Mouse (Mus musculus) urinary bladder, postnatal 10 days (tissue): ENCODE measurements around the gene Fut2.

Experiments
- DNase-seq: peaks from one replicate; pipeline ENCODE4 v3.0.0; 2022; ENCODE audit warnings: low spot score

Gene Fut2

DNA sequence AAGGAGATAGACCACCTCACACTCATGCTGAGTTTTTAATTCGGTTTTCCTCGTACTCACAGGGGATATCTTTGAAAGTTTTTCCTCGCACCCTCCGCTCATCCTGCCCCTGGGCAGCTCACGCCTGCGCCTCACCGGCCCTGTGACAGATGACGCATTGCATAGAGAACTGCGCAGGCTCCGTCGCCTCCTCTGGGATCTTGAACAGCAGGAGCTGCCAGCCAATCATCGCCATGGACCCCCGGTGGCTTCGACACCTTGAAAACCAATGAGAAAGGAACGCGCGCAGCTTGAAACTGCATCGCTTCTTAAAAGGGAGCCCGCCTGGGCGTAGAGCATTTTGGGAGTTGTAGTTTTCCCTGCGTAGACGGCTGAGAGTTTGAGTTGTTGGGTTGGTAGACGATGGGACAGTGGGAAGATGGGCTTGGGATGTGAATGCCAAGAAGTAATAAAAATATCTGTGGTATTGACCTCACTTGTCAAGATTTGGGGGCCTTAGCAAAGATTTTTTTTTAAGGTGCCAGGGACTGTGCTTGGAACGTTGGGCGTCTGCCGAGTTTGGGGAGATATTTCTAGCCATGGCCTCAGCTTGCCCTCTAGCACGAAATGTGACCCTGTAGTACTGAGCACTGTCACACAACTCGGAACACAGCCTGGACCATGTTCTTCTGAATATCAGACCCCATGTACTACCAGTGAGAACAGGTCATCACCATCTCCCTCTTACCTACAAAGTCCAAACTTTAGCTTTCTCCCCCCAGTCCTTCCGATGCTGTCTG lies 27.4 kb downstream of the Fut2 start:
- DNase-seq: peak; percentile 78

DNA sequence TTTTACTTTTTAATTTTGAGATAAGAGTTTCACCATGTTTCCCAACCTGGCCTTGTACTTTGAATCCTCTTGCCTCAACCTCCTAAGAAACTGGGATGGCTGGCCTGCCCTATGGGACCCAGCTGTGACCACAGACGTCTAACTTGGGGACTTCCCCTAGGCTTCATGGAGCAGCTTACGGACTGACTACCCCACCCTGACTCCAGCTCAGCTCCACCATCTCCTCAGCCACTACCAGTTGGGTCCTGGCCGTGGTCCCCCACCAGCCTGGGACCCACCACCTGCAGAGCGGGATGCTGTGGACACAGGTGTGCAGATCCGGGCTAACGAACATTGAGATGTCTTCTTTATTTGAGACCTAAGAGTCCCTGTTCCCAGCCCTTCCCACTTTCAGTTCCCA lies 28.5 kb downstream of the Fut2 start:
- DNase-seq: no peak

DNA sequence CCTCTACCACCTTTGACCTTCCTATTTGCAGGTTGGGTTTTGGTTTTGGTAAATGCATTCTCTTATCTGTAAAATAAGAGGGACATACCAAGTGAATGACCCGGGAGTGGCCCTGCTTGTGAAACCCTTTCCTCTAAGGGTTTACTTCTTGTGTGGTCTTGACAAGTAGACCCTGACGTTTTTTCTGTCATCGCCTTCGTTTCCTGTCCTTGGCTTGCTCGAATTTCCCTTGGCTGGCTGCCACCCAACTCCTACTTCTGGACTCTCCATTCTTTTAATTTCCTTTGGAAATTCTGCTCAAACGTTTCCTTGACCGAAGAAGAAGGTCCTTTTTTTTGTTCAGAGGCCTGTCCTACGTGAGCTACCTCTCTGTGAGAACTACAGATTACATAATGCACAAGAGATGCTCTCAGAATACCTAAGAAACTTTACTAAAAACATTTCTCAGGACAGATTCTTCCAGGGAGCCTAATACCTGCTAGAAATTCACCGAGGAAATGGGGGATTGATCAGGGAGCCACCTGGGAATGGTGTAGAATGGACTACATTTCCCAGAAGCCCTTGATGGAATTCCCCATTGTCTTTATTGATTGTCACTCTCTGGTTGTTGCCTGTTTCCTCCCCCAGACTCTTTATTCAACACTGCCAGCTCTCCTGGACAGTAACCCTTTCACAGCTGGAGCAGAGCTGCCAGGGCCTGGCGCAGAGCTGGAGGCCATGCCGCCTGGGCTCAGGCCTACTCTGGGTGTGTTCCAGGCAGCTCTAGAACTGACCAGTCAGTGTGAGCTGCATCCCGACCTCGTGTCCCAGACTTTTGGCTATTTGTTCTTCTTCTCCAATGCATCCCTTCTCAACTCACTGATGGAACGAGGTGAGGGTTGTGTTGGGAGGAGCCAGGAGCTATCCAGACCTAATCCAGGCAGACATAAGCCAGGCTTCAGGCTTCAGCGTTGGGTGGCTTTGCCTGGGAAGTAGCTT lies 30.2 kb downstream of the Fut2 start:
- DNase-seq: no peak

DNA sequence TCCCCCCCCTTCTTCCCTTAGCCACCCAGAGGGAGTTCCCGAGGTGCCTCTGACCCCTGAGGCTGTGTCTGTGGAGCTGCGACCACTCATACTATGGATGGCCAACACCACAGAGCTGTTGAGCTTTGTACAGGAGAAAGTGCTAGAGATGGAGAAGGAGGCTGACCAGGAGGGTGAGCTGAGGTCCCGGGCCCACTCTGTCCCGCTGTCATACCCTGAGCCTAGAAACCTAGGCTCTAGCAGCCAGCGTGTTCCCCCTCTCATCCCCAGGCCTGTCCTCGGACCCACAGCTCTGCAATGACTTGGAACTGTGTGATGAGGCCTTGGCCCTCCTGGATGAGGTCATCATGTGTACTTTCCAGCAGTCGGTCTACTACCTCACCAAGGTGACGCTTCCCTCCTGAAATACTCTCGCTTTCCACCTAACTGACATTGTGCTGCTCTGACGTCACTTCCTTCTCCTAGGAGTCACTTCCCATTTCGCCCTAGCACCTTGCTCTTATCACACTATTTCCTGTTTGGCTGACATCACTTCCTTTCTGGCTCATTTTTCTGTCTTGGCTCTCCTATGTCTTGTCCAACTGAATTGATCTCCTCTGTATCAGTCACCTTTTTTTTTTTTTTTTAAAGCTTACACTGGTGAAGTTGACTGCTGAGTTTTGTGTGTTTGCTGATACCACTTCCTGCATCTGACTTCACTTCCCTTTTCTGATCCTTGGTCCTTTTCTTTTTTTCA lies 31.1 kb downstream of the Fut2 start:
- no peak for DNase-seq

DNA sequence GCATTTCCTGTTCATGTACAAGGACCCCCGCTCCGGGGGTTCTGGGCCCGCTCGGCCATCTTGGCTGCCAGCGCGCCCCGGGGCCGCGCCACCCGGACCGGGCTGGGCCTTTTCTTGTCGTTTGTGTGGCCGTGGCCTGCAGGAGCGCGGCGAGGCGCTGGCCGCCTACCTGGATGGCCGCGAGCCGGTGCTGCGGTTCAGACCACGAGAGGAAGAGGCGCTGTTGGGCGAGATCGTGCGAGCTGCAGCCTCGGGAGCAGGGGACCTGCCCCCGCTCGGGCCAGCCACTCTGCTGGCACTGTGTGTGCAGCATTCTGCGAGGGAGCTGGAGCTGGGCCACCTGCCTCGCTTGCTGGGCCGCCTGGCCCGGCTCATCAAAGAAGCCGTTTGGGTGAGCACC lies 33.7 kb downstream of the Fut2 start:
- no peak for DNase-seq

DNA sequence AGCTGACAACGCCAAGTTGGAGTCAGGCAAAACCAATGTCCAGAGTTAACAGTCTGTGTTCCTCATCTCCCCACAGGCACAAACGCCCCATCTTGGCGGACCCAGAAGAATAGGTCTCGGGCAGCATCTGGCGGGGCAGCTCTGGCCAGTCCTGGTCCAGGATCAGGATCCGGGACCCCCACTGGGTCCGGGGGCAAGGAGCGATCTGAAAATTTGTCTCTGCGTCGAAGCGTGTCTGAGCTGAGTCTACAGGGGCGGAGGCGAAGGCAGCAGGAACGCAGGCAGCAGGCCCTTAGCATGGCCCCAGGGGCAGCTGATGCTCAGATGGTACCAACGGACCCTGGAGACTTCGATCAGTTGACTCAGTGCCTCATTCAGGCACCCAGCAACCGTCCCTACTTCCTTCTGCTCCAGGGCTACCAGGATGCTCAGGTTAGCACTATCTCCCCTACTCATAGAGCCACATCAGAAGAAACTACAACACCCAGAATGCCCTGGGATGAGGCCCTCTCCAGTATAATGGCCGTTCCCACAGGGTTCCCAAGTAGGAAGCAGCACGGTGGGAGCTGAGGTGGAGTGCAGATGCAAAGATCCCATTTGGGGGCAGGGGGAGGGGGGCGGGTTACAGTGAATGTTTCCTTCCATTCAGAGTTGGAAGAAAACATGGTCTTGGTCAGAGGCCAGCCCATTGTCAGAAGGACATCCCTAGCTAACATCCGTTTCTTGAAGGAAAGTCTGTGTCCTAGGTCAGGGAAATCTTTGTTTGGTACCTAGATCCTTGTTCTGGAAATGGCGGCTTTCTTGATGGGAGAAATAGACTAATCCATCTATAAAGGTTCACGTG lies 35.9 kb downstream of the Fut2 start:
- no peak for DNase-seq

DNA sequence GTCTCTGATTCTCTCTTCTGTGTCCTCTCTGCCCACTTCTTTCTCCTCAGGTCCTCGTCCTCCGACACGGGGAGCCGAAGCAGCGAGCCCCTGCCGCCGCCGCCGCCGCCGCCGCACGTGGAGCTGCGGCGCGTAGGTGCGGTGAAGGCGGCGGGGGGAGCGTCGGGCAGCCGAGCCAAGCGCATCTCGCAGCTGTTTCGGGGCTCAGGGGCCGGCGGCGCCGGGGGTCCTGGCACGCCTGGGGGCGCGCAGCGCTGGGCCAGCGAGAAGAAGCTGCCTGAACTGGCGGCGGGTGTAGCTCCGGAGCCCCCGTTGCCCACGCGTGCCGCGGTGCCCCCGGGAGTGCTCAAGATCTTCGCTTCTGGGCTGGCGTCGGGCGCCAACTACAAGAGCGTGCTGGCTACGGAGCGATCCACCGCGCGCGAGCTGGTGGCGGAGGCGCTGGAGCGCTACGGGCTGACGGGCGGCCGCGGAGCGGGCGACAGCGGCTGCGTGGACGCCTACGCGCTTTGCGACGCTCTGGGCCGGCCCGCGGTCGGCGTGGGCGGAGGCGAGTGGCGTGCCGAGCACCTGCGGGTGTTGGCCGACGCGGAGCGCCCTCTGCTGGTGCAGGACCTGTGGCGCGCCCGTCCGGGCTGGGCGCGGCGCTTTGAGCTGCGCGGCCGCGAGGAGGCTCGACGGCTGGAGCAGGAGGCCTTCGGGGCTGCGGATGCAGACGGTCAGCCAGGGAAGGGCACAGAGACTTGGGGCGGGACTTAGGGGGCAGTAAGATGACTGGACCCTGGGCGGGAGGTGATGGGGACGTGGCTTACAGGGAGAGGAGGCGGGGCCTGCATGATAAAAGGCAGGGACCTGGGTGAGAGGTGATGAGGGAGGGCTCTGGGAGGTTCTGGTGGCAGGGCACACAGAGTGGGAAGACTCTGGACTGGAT lies 37.6 kb downstream of the Fut2 start:
- peak; percentile 71 for DNase-seq

DNA sequence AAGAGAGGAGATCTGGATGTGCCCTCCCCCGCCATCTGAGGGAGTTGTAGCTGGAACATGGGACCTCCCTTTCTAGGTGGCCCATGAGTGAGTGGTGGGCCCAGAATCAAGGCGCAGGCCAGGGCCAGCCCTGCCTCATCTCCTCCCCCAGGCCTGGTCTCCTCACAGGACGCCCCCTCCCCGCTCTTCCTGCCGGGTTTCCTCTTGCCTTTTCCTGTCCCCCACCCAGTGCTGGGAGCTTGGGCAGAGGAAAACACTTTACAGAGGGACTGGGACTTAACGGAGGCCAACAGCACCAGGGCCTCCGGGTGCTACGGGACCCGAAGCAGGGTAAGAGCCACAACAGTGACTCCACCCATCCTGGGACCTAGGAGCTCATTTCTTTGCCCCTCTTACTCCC lies 38.9 kb downstream of the Fut2 start, which contains the start of gene Rasip1:
TSS of gene Rasip1 (plus strand) at position 228 of the 400 bp plus-strand sequence.
- DNase-seq: no peak

DNA sequence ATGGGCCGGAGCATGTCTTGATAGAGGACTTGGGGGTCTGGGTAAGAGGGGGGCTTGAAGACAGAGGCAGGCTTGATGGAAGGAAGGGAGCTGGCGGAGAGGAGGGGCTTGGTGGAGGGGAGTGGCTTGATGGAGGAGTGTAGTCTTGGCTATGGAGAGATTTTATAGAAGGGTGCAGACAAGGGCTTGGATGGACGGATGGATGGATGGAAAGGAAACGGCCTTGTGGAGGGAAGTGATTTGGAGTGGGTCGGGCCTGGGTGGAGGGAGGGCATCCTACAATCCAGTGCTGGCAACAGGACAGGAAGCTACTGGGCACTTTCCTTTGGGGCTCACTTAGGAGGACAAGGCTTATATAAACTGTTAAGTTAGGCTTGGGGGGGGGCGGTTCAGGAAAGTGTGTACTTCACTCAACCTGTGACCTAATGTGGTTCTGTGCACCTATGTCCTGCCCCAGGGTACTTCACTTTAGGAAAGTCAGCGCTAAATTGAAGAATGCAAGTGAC lies 39.6 kb downstream of the Fut2 start:
- no peak for DNase-seq

DNA sequence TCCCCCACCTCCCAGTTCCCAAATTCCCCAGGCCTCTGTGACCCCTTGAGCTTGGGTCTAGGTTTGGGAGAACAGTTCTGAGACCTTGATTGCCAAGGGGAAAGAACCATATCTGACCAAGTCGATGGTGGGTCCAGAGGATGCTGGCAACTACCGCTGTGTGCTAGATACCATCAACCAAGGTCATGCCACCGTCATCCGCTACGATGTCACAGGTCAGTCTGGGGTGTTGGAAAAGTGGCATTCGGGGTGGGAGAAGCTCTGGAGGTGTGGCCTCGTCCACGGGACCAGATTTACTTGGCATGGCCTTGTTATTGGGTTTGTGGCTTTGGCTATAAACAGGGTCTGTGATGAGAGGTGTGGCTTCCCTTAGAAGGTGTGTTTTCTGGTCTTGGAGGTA lies 40.7 kb downstream of the Fut2 start:
- no peak for DNase-seq

DNA sequence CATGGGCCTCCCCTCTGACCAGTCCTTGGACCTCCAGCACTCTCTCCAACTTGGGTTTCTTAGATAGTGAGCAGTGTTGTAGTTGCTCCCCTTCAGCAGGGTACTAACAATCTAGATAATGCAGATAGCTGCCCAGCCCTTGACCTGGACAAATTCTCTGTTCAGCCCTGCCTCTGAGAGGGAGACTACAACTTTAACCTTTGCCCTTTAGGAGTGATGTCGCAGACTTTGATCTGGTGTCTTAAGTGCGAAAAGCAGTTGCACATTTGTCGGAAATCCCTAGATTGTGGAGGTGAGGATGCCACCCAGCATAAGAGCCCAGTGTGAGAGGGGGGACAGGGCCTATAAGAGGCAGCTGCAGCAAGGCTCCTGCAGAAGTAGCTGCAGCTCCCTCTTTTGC lies 41.5 kb downstream of the Fut2 start:
- DNase-seq: no peak

DNA sequence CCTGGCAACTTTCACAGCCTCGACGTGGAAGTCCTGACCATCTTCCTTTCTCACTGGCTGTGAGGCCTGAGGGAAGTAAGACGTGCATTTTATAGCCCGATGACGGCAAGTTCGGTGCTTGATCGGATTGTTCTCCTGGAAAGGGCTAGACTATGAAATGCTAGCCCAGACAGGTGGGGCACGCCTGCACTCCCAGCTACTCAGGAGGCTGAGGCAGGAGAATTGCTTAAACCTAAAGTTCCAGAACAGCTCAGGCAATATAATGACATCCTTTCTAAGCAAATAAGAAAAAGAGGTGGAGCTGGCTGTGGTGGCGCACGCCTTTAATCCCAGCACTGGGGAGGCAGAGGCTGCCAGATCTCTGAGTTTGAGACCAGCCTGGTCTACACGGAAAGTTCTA lies 42.7 kb downstream of the Fut2 start:
- no peak for DNase-seq

DNA sequence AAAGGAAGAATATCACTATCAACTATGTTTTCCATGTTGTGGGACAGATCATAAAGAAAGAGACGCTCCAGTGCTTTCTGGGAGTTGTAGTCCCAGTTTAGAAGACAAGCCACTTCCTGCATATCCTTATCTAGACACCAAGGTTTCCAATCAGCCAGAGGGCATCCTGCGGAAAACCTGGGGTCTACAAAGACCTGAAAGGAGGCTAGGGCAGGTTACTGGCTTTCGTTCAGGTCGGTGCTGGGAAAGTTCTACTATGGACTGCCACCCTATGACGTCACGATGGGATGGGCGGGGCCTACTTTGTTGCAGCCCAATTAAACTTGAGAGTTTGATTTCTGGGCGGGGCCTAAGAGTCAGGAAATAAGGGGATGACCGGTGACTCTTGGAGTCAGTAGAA lies 44.8 kb downstream of the Fut2 start, which contains the start of gene Izumo1:
TSS of gene Izumo1 (plus strand) at position 369 of the 400 bp plus-strand sequence.
- no peak for DNase-seq

DNA sequence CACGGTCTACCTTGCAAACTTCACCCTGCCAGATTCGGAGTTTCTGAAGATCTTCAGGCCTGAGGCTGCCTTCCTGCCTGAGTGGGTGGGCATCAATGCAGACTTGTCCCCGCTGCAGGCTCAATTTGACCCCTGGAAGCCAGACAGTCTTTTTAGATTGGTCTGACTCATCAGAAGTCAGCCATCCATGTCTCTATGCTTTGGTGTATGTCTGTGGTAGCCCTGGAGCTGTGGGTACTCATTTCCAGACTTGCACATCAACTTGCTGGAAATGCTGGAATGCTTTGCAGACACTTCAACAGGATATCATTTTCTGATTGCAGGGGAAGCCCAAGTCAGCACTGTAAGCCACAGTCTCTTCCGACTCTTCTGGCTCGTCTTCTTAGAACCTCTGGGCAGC lies 46.6 kb downstream of the Fut2 start:
- no peak for DNase-seq

DNA sequence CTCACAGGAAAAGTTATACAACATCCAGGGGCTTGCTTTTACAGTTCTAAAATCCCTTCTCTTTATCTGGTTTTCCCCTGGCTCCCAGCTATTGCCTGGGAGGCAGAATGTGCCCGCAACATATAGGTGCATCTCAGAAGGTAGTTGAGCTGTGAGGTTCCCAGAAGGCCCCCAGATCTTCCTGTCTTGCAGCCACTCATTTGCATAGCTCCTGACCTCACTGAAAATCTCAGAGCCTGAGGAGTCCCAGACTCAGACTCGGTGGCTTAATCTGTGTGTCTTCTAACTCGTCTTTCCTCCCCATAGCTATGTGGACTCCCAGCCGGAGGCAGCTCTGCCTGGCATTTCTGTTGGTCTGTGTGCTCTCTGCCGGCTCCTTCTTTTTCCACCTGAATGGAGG lies 47.9 kb downstream of the Fut2 start:
- DNase-seq: no peak

DNA sequence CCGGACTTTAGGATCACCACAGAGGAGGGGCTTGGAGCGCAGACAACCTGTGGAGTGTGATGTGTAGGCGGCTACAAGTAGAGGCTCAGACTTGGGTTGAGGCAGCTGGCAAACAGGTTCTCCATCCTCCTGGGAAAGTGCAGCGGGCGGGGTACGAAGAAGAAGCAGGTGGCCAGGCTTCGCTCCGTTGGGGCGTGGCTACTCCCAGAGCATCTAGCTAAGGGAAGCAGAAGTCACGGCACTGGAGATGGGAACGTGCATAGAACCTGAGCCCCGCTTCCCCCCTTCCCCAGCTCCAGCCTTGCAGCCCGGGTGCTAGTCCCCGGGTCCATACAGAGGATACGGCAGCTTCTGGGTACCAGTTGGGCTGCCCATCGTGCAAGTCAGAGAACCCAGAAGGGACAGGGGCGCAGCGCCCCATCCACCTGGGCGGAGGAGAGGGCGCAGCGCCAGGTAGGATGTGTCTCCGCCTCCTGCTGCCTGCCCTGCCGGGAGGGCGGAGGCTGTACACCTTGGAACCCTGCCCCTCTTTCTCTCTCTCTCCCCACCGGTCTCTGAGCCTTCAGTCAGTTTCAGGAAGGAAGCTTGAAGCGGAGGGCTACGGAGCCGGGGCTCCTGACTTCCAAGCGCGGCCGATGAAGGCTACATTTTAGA lies 49.0 kb downstream of the Fut2 start, which contains the start of gene Fut1:
TSS of gene Fut1 (plus strand) at position 248 of the 654 bp plus-strand sequence.
- DNase-seq: no peak

DNA sequence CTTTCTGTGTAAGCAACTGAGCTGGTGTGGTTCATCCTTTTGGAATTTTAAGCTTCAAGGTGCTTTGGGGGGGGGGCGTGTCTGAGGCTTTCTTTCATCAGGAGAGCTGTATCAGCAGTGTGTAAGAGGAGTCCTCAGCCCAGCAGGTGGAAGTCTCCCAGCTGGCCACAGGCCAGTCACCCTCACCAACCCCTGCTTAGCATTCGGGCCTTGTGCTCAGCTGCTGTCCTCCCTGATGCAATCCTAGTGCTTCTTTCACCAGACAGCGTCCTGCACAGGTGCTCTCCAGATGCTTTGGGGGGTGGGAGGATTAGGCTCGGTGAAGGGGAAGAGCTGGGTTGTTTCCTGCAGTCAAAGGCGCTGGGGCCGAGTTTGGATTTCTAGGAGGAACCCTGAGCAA lies 49.9 kb downstream of the Fut2 start:
- DNase-seq: no peak

DNA sequence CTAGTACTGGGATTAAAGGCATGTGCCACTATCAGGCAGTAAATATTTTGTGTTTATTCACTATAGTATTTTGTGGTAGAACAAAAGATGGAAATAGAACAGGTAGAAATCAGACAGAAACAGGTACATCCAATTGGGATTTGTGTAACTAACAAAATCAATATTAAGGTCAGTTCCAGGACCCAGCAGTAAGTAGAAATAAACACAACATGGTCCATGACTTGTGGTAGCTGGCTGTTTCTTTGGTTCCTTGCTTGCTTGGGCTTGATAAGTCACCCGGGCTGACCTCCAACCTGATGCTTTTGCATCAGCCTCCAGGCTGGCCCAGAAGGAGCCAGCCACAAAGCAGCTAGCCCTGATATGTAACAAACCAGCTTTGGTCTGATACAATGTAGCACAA lies 56.7 kb downstream of the Fut2 start:
- no peak for DNase-seq

DNA sequence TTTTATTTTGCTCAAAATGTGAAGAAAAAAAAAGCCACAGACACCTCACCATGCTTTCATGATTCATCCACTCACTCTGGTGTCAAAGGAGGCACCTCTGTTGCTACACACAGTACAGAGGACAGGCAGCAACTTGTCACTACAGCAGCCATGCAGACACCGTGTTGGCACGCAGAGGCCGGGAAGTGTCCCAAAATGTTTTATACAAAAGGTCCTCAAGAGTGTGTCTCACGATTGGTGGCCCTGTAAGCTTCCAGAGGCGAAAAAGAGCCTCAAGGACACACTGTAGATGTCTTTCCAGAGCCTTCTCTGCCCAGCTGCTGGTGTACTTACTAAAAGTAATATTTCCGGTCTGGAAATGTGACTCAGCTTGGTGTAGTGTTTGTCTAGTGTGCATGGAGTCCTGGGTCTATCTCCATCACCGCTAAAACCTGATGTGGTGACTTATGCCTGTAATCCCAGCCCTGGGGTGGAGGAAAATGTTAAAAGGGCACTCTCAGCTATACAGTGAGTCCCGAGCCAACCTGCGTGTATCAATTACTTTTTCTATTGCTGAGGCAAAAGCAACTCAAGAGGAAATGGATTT lies 60.4 kb downstream of the Fut2 start:
- no peak for DNase-seq
